ENCODE assay signal across 9 mouse cellular contexts in the genomic region with DNA sequence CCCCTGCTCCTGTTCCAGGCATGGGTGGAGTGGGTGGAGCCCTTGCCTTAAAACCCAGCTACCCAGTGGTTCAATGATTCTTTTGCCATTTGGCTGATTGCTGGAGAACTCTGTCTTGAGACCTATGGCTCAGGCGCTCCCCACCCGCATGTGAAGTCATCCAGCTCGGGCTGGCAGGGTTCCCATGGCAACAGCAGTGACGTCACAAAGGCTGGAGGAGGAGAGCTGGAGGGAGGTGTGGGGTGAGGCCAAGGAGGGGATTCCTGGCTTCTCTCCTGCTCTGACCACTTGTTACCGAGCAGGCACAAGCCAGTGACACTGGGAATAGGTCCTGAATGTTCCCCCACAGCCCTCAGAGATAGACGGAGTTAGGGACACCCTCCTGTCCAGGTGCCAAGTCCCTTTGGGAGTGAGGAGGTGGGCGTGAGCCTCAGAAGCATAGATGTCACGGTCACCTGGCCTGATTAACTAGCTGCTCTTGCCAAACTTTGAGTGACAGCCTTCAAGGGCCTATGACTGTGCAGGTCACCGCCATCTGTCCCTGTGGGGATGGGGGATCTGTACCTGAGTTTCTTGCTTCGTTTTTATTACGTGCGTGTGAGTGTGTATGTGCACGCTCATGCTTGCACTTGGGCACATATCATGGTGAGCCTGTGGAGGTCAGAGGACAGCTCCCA. TPM values are rescaled to one million over a fixed set of nuclear protein-coding genes. Genes with fewer than 3 reads are reported as not detected.
A peak's percentile ranks its signal among the peaks of the same experiment; 100 is the strongest.
DNase-seq lines count a peak whose midpoint lies in the region; TF ChIP-seq lines count a peak whose summit lies in the region.
"Had no signal": no experiment of that assay in that cellular context is flagged by ENCODE, and none has a peak within 500 bp of the region (broad histone marks: within the 10 kb centered on the region; RNA-seq: fewer than 3 reads in every experiment).

No protein-coding gene starts in this region.

- no peak overlapping the region for H3K9ac ChIP-seq in ES-E14 (ENCODE audit: insufficient read depth, low read depth, low read length, poor library complexity, severe bottlenecking)

- H3K27ac ChIP-seq in ES-E14 (ENCODE audit: insufficient read depth, low read depth, low read length, poor library complexity, severe bottlenecking) = no peak overlapping the region
- H3K27ac ChIP-seq in embryonic facial prominence, embryonic 10.5 days (replicated peaks) = peak overlapping the region; percentile 72
- peak overlapping the region; percentile 78 for H3K27ac ChIP-seq in hindbrain, embryonic 10.5 days

- peaks cover 7 to 26% of the 10 kb centered on the region in 2 experiments; a peak in 3 of 4 replicates for H3K4me1 ChIP-seq in ES-E14 (ENCODE audit: control insufficient read depth in 2 of 2, insufficient read depth in 2 of 2, low read length in 2 of 2, poor library complexity in 1 of 2)
- H3K4me1 ChIP-seq in embryonic facial prominence, embryonic 10.5 days = peaks cover 35% of the 10 kb centered on the region
- H3K4me1 ChIP-seq in hindbrain, embryonic 10.5 days (replicated peaks) = peaks cover 40% of the 10 kb centered on the region

- no peak overlapping the region for H3K4me3 ChIP-seq in ES-E14 (ENCODE audit: insufficient read depth in 1 of 2, low read depth in 1 of 2, low read length in 2 of 2, poor library complexity in 1 of 2, severe bottlenecking in 1 of 2)
- peak overlapping the region; percentile 22; the same call in 1 of the 2 replicates for H3K4me3 ChIP-seq in embryonic facial prominence, embryonic 10.5 days
- H3K4me3 ChIP-seq in hindbrain, embryonic 10.5 days = peak overlapping the region; percentile 7; the same call in 1 of the 2 replicates
- H3K4me3 ChIP-seq: erythroblast, embryonic 14.5 days had no signal

- 37% methylated on average over 13 of the region's 13 CpGs for WGBS in embryonic facial prominence, embryonic 10.5 days
- 37% methylated on average over 13 of the region's 13 CpGs for WGBS in hindbrain, embryonic 10.5 days

- DNase-seq in 3T3-L1 (ENCODE audit: low read depth, low spot score) = peak; percentile 71
- DNase-seq in ES-E14 (ENCODE audit: low read depth, low spot score) = peak; percentile 91
- DNase-seq in embryonic facial prominence, embryonic 10.5 days (ENCODE audit: low spot score) = peak; percentile 92
- peak; percentile 91 for DNase-seq in hindbrain, embryonic 10.5 days (ENCODE audit: low spot score)
- DNase-seq in layer of hippocampus, postnatal 10 days (ENCODE audit: low spot score in 2 of 2) = peak; percentile 59 to 65
- peak; percentile 85 to 86 for DNase-seq in lung, postnatal 4 days
- DNase-seq in skeletal muscle tissue, adult 2 months (ENCODE audit: low read depth, low spot score) = peak; percentile 16
- DNase-seq in adipocyte (ENCODE audit: low spot score) = no peak

- H3K36me3 ChIP-seq in ES-E14 (ENCODE audit: control insufficient read depth, insufficient read depth, low read length, poor library complexity, severe bottlenecking) = no peaks in the 10 kb centered on the region
- no peaks in the 10 kb centered on the region for H3K36me3 ChIP-seq in embryonic facial prominence, embryonic 10.5 days (replicated peaks)
- no peaks in the 10 kb centered on the region for H3K36me3 ChIP-seq in hindbrain, embryonic 10.5 days

- H3K27me3 ChIP-seq in embryonic facial prominence, embryonic 10.5 days (replicated peaks; ENCODE audit: low read depth, poor library complexity, severe bottlenecking) = peaks cover 25% of the 10 kb centered on the region
- H3K27me3 ChIP-seq in hindbrain, embryonic 10.5 days (ENCODE audit: insufficient read depth, poor library complexity, severe bottlenecking) = peaks cover 5% of the 10 kb centered on the region; the same call in 1 of the 2 replicates

- no peaks in the 10 kb centered on the region for H3K9me3 ChIP-seq in ES-E14 (ENCODE audit: control insufficient read depth, insufficient read depth, low read depth, low read length)
- no peaks in the 10 kb centered on the region for H3K9me3 ChIP-seq in embryonic facial prominence, embryonic 10.5 days
- no peaks in the 10 kb centered on the region for H3K9me3 ChIP-seq in hindbrain, embryonic 10.5 days

- in situ Hi-C loops in ES-E14 (cut with MboI; ENCODE audit: low sequenced_read_pairs in 2 of 2, unreplicated experiment in 2 of 2) = no loop called here

TF ChIP-seq in ES-E14, 5 proteins besides CTCF, POLR2A, EP300 and RAD21:
- TF ChIP-seq ZNF384 (IDR thresholded peaks at IDR 0.05; ENCODE audit: low read depth, low read length) (no peak), MAFK (IDR thresholded peaks at IDR 0.05; ENCODE audit: insufficient read depth, low read depth, low read length) (no peak), HCFC1 (IDR thresholded peaks at IDR 0.05; ENCODE audit: borderline replicate concordance, insufficient read depth, low read length) (no peak), CHD2 (IDR thresholded peaks at IDR 0.05; ENCODE audit: low read depth, low read length) (no peak), ZC3H11A (IDR thresholded peaks at IDR 0.05; ENCODE audit: borderline replicate concordance, low read depth, low read length) (no peak)

RNA-seq across cellular contexts. Expression of gene Elfn1, which starts 25.0 kb away (rescaled TPM):
- 0.53 and 1.1 TPM in 2 replicates for total RNA-seq in ES-E14 (2012; rRNA removed)
- 0.12 and 0.40 TPM in 2 replicates for polyA plus RNA-seq in embryonic facial prominence, embryonic 10.5 days (2016; fragmentation: Nextera tagmentation; extraction: Ambion mirVana)
- 0.31 and 2.6 TPM in 2 replicates for polyA plus RNA-seq in hindbrain, embryonic 10.5 days (2016; fragmentation: Nextera tagmentation; extraction: Ambion mirVana)
- total RNA-seq in layer of hippocampus, postnatal 10 days (2021) = 10 to 100 TPM; 36.1 to 41.9 TPM
- polyA plus RNA-seq: erythroblast, embryonic 14.5 days had no signal

Comparison
In these comparisons a context has a peak if more than half of its experiments do, and no peak if none do; other contexts are left out.
1. H3K4me3 ChIP-seq: peak in embryonic facial prominence, embryonic 10.5 days (single experiment) and hindbrain, embryonic 10.5 days (single experiment); none in ES-E14 (0 of 2).
2. RNA of gene Elfn1, which starts 25.0 kb away (total RNA-seq): 36.1 to 41.9 TPM in layer of hippocampus, postnatal 10 days; 0.53 to 1.1 TPM in ES-E14; every median in the first group is over 10 times any median in the second.